Mouse (Mus musculus) embryonic fibroblast, embryonic 13.5 days (primary cell): ENCODE data around the gene Gm3532. TPM values are rescaled to one million over a fixed set of nuclear protein-coding genes. Genes with fewer than 3 reads are reported as not detected.
"Not testable (repeated sequence)": the region's sequence is repeated elsewhere in the genome, so short reads cannot be mapped to it uniquely, and the experiment has no call there.

Source experiments
- H3K27ac ChIP-seq: 2 replicates; pipeline ENCODE4 v1.5.1; 2012; ENCODE audit warnings: low read length, control low read depth, inconsistent platforms; ENCODE audit not compliant: insufficient read depth
- H3K4me1 ChIP-seq: 2 replicates; pipeline ENCODE4 v1.6.1; 2011; ENCODE audit warnings: low read length; ENCODE audit not compliant: control insufficient read depth, insufficient read depth
- H3K4me3 ChIP-seq: 2 replicates; pipeline ENCODE4 v1.5.1; 2011; ENCODE audit warnings: mild to moderate bottlenecking, control low read depth, low read length; ENCODE audit not compliant: insufficient read depth
- polyA plus RNA-seq: library from polyadenylated mRNA; stranded (reverse); fragments of >200 nt; gene quantifications from 2 replicates; pipeline ENCODE4 v1.2.4, GENCODE M21; 2011; ENCODE audit warnings: low read depth; ENCODE audit not compliant: missing spikeins, insufficient read length

The Gm3532 gene
- not detected in 2 replicates for polyA plus RNA-seq

DNA sequence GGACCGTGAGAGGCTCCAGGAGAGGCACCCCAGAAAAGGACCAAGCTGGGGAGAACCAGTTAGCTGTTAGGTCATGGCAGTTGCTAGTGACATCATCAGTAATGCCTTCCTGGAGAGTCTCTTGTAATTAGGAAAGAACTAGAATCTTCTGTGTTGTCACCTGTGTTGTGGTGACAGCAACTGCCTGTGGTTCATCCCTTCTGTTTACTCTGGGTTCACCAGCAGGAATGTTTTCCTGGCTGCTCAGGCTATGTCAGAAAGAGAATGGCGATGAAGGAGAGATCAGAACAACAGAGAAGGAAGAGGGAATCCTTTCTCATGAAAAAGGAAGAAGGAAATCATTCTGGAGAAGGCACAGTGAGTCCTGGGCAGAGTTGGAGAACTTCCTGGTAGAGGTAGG lies at the start of gene Gm3532:
Gene Gm3532 (plus strand): TSS at position 301 of the 400 bp plus-strand sequence.
- not testable (repeated sequence) for H3K4me1 ChIP-seq, H3K27ac ChIP-seq, H3K4me3 ChIP-seq

DNA sequence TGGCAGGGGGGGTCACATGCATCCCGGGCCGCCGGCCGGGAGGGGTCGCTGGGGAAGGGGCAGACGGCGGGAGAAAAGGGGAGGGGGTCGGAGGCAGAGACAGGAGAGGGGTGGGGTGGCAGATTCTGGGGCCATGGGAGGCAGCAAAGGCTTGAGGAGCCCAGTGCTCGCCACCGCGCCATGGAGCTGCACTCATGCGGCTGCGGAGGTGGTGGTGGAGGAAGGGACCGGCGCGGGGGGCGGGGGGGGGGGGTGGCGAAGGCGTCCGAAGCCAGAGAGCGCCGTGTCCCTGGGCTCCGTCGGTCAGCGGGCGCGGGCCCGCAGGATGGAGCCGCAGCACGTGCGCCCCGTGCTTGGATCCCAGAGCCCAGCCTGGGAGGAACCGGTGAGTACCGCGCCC lies 36.9 kb upstream of the Gm3532 start, which contains the start of gene Gm3488:
Gene Gm3488 (plus strand): TSS at position 301 of the 400 bp plus-strand sequence.
- not testable (repeated sequence) for H3K4me3 ChIP-seq, H3K4me1 ChIP-seq, H3K27ac ChIP-seq

Other genes starting within 250 kb of the Gm3532 start
- not detected in 2 replicates for gene Gm3542, start 203.6 kb upstream of the Gm3532 start, polyA plus RNA-seq
- not detected in 2 replicates for gene Gm3500, start 149.4 kb upstream of the Gm3532 start, polyA plus RNA-seq
- gene Gm3194, start 83.0 kb upstream of the Gm3532 start, polyA plus RNA-seq = not detected in 2 replicates
- not detected in 2 replicates for gene Gm8246, start 60.7 kb upstream of the Gm3532 start, polyA plus RNA-seq
- gene Gm3187, start 54.3 kb upstream of the Gm3532 start, polyA plus RNA-seq = not detected in 2 replicates
- gene Gm3488, start 36.8 kb upstream of the Gm3532 start, polyA plus RNA-seq = not detected in 2 replicates
- gene Gm8265, start 94.5 kb downstream of the Gm3532 start, polyA plus RNA-seq = not detected in 2 replicates
- not detected in 2 replicates for gene Gm9603, start 149.0 kb downstream of the Gm3532 start, polyA plus RNA-seq
- not detected in 2 replicates for gene Gm3373, start 203.1 kb downstream of the Gm3532 start, polyA plus RNA-seq